Mouse (Mus musculus) gastrocnemius, adult 2 months (tissue): Measurements from ENCODE around the gene Capn13. TPM values are rescaled to one million over a fixed set of nuclear protein-coding genes. Genes with fewer than 3 reads are reported as not detected.

Experiments
- DNase-seq: peaks from one replicate; pipeline ENCODE4 v3.0.0; 2022
- H3K27ac ChIP-seq: fragments of 200-600 bp; 2 replicates; pipeline ENCODE4 v1.8.1; 2022; ENCODE audit warnings: mild to moderate bottlenecking
- H3K4me3 ChIP-seq: fragments of 200-600 bp; 2 replicates; pipeline ENCODE4 v1.8.1; 2022; ENCODE audit warnings: mild to moderate bottlenecking, moderate library complexity
- CTCF ChIP-seq: fragments of 200-600 bp; IDR thresholded peaks from 2 replicates; pipeline ENCODE4 v1.8.1; 2022; ENCODE audit warnings: antibody characterized with exemption, mild to moderate bottlenecking, moderate library complexity
- intact Hi-C: fragments of 180-260 bp; cut with DNase I; formaldehyde crosslinking; loops from one replicate; pipeline ENCODE4 v1.15.1; 2025
- total RNA-seq, 2 experiments: library from RNA; stranded (reverse); gene quantifications; 2 replicates each; pipeline ENCODE4 v1.2.3; 2021

The Capn13 gene
- total RNA-seq, 2 experiments from 2014 or later: not detected

- Histone ChIP-seq H3K4me3 (no peak overlapping the region), H3K27ac (no peak overlapping the region)
- no peak for TF ChIP-seq CTCF
- DNase-seq: no peak
- intact Hi-C loops: no loop called here
Measured at GRCm38 (mm10) chr17:73389336-73389735, 11.3 kb downstream of the Capn13 start.

GRCm38 (mm10) chr17:73386581-73386980, 14.1 kb downstream of the Capn13 start:
- intact Hi-C loops: no loop called here
- Histone ChIP-seq H3K27ac (no peak overlapping the region), H3K4me3 (no peak overlapping the region)
- DNase-seq: no peak
- no peak for TF ChIP-seq CTCF

GRCm38 (mm10) chr17:73385940-73386339, 14.7 kb downstream of the Capn13 start:
- intact Hi-C loops: no loop called here
- Histone ChIP-seq H3K4me3 (no peak overlapping the region), H3K27ac (no peak overlapping the region)
- no peak for DNase-seq
- TF ChIP-seq CTCF: no peak

- H3K4me3 ChIP-seq: no peak overlapping the region
- intact Hi-C loops: no loop called here
- TF ChIP-seq CTCF: peak; percentile 26; the same call in 1 of the 2 replicates
- H3K27ac ChIP-seq: no peak overlapping the region
- DNase-seq: no peak
Measured at GRCm38 (mm10) chr17:73382327-73383014, 18.2 kb downstream of the Capn13 start.

- no peak overlapping the region for H3K27ac ChIP-seq
- no peak overlapping the region for H3K4me3 ChIP-seq
- intact Hi-C loops: no loop called here
- TF ChIP-seq CTCF: no peak
- no peak for DNase-seq
Measured at GRCm38 (mm10) chr17:73381681-73382080, 19.0 kb downstream of the Capn13 start.

GRCm38 (mm10) chr17:73377778-73378484, 22.7 kb downstream of the Capn13 start:
- DNase-seq: no peak
- intact Hi-C loops: no loop called here
- H3K27ac ChIP-seq: no peak overlapping the region
- H3K4me3 ChIP-seq: no peak overlapping the region
- TF ChIP-seq CTCF: no peak

- Histone ChIP-seq H3K27ac (no peak overlapping the region), H3K4me3 (no peak overlapping the region)
- TF ChIP-seq CTCF: no peak
- DNase-seq: no peak
- intact Hi-C loops: no loop called here
Measured at GRCm38 (mm10) chr17:73367334-73367733, 33.3 kb downstream of the Capn13 start.

- no peak for TF ChIP-seq CTCF
- no peak overlapping the region for H3K27ac ChIP-seq
- no peak for DNase-seq
- intact Hi-C loops: no loop called here
- no peak overlapping the region for H3K4me3 ChIP-seq
Measured at GRCm38 (mm10) chr17:73361054-73361453, 39.6 kb downstream of the Capn13 start.

GRCm38 (mm10) chr17:73343632-73344390, 56.9 kb downstream of the Capn13 start:
- no peak for DNase-seq
- no peak overlapping the region for H3K27ac ChIP-seq
- intact Hi-C loops: no loop called here
- TF ChIP-seq CTCF: peak; percentile 16; the same call in 1 of the 2 replicates
- no peak overlapping the region for H3K4me3 ChIP-seq

- Histone ChIP-seq H3K27ac (no peak overlapping the region), H3K4me3 (no peak overlapping the region)
- TF ChIP-seq CTCF: no peak
- intact Hi-C loops: no loop called here
- DNase-seq: no peak
Measured at GRCm38 (mm10) chr17:73342673-73343072, 58.0 kb downstream of the Capn13 start.

- no peak for DNase-seq
- intact Hi-C loops: no loop called here
- H3K27ac ChIP-seq: no peak overlapping the region
- H3K4me3 ChIP-seq: no peak overlapping the region
- no peak for TF ChIP-seq CTCF
Measured at GRCm38 (mm10) chr17:73329071-73329470, 71.6 kb downstream of the Capn13 start.

- no peak overlapping the region for H3K4me3 ChIP-seq
- no peak for TF ChIP-seq CTCF
- no peak for DNase-seq
- intact Hi-C loops: no loop called here
- H3K27ac ChIP-seq: no peak overlapping the region
Measured at GRCm38 (mm10) chr17:73325314-73325713, 75.4 kb downstream of the Capn13 start.

GRCm38 (mm10) chr17:73324732-73325131, 75.9 kb downstream of the Capn13 start:
- no peak for DNase-seq
- intact Hi-C loops: no loop called here
- Histone ChIP-seq H3K27ac (no peak overlapping the region), H3K4me3 (no peak overlapping the region)
- TF ChIP-seq CTCF: no peak
